Mouse (Mus musculus): ENCODE data around the gene Heph.
"Not testable (repeated sequence)": the region's sequence is repeated elsewhere in the genome, so short reads cannot be mapped to it uniquely, and the experiment has no call there.

Heph gene

GRCm38 (mm10) chrX:96455149-96455548, at the start of gene Heph:
Gene Heph, plus strand, starts transcription at chrX:96455359.
- peak; percentile 7 to 13 for DNase-seq

GRCm38 (mm10) chrX:96415351-96415750, 39.8 kb upstream of the Heph start:
- DNase-seq = not testable (repeated sequence)

GRCm38 (mm10) chrX:96416970-96417369, 38.2 kb upstream of the Heph start:
- DNase-seq = no peak

- DNase-seq = no peak
Observed at GRCm38 (mm10) chrX:96417733-96418132, 37.4 kb upstream of the Heph start.

GRCm38 (mm10) chrX:96419383-96419782, 35.8 kb upstream of the Heph start:
- no peak for DNase-seq

GRCm38 (mm10) chrX:96456201-96456963, 1.2 kb downstream of the Heph start, which contains the start of gene Hsf3:
Gene Hsf3, minus strand, starts transcription at chrX:96456294.
- peak; percentile 39 to 52 for DNase-seq

- peak in 1 of 2 experiments; percentile 2 for DNase-seq
Observed at GRCm38 (mm10) chrX:96501580-96501979, 46.4 kb downstream of the Heph start.
